Mouse (Mus musculus) E14TG2a.4 (cell line): ENCODE data around the gene Nasp.

ENCODE experiments used
- CTCF ChIP-seq: conservative IDR thresholded peaks from 2 replicates; pipeline ENCODE4 v1.5.1; 2014; ENCODE audit warnings: low read length
- POU5F1 ChIP-seq: IDR thresholded peaks from 2 replicates; pipeline ENCODE4 v1.6.1; 2014; ENCODE audit warnings: low read length, borderline replicate concordance

- TF ChIP-seq CTCF (no peak), POU5F1 (no peak)
Observed at GRCm38 (mm10) chr4:116659474-116659873, 31.7 kb upstream of the Nasp start.
